Mouse (Mus musculus) midbrain, embryonic 14.5 days (tissue): ENCODE measurements around the gene Unc93b1. TPM values are rescaled to one million over a fixed set of nuclear protein-coding genes. Genes with fewer than 3 reads are reported as not detected.

ENCODE experiments used
- polyA plus RNA-seq: library from polyadenylated mRNA; unstranded; fragments of >200 nt; fragmentation: Nextera tagmentation; extraction: Ambion mirVana; gene quantifications from 2 replicates; pipeline ENCODE4 v1.2.1, GENCODE M21; 2014

Unc93b1 gene
- polyA plus RNA-seq, 1 experiment from 2014 or later = 13.4 TPM

Other genes starting within 250 kb of the Unc93b1 start
- gene Lrp5, start 248.6 kb upstream of the Unc93b1 start, polyA plus RNA-seq = 1.1 and 1.3 TPM in 2 replicates
- 31.4 and 33.7 TPM in 2 replicates for gene 1810055G02Rik, start 226.9 kb upstream of the Unc93b1 start, polyA plus RNA-seq
- gene Kmt5b, start 167.8 kb upstream of the Unc93b1 start, polyA plus RNA-seq = 55.6 and 74.0 TPM in 2 replicates
- 50.2 and 51.8 TPM in 2 replicates for gene Chka, start 83.4 kb upstream of the Unc93b1 start, polyA plus RNA-seq
- gene Tcirg1, start 28.1 kb upstream of the Unc93b1 start, polyA plus RNA-seq = 7.4 and 11.0 TPM in 2 replicates
- gene Ndufs8, start 22.4 kb upstream of the Unc93b1 start, polyA plus RNA-seq = 261 and 304 TPM in 2 replicates
- gene Aldh3b1, start 5.4 kb upstream of the Unc93b1 start, polyA plus RNA-seq = 0.84 and 1.1 TPM in 2 replicates
- gene Aldh3b3, start 23.5 kb downstream of the Unc93b1 start, polyA plus RNA-seq = not detected in 2 replicates
- 0.16 and 0.32 TPM in 2 replicates for gene Aldh3b2, start 37.1 kb downstream of the Unc93b1 start, polyA plus RNA-seq
- gene Acy3, start 51.4 kb downstream of the Unc93b1 start, polyA plus RNA-seq = 0.96 and 2.2 TPM in 2 replicates
- gene Tbx10, start 57.6 kb downstream of the Unc93b1 start, polyA plus RNA-seq = not detected in 2 replicates
- gene Nudt8, start 65.4 kb downstream of the Unc93b1 start, polyA plus RNA-seq = 26.8 and 30.3 TPM in 2 replicates
- 3.3 and 3.9 TPM in 2 replicates for gene Gm49405, start 65.4 kb downstream of the Unc93b1 start, polyA plus RNA-seq
- 5.7 and 7.1 TPM in 2 replicates for gene Doc2g, start 68.1 kb downstream of the Unc93b1 start, polyA plus RNA-seq
- 223 and 231 TPM in 2 replicates for gene Ndufv1, start 77.6 kb downstream of the Unc93b1 start, polyA plus RNA-seq
- gene Gstp1, start 102.8 kb downstream of the Unc93b1 start, polyA plus RNA-seq = 397 and 514 TPM in 2 replicates
- gene Gstp2, start 110.8 kb downstream of the Unc93b1 start, polyA plus RNA-seq = 1.9 TPM in 1 of 2 replicates, not detected in the other
- not detected in 2 replicates for gene Gstp3, start 124.4 kb downstream of the Unc93b1 start, polyA plus RNA-seq
- not detected in 2 replicates for gene Cabp2, start 146.4 kb downstream of the Unc93b1 start, polyA plus RNA-seq
- 83.4 and 87.0 TPM in 2 replicates for gene Cdk2ap2, start 162.0 kb downstream of the Unc93b1 start, polyA plus RNA-seq
- gene Pitpnm1, start 164.8 kb downstream of the Unc93b1 start, polyA plus RNA-seq = 72.8 and 89.0 TPM in 2 replicates
- gene Aip, start 190.7 kb downstream of the Unc93b1 start, polyA plus RNA-seq = 84.3 and 98.0 TPM in 2 replicates
- not detected in 2 replicates for gene Gpr152, start 204.6 kb downstream of the Unc93b1 start, polyA plus RNA-seq
- 0.14 and 0.15 TPM in 2 replicates for gene Cabp4, start 208.8 kb downstream of the Unc93b1 start, polyA plus RNA-seq
- gene Coro1b, start 213.4 kb downstream of the Unc93b1 start, polyA plus RNA-seq = 105 and 117 TPM in 2 replicates
- gene Ptprcap, start 218.4 kb downstream of the Unc93b1 start, polyA plus RNA-seq = 0.55 and 0.64 TPM in 2 replicates
- gene Rps6kb2, start 228.2 kb downstream of the Unc93b1 start, polyA plus RNA-seq = 37.3 and 42.2 TPM in 2 replicates
- 3.9 and 6.0 TPM in 2 replicates for gene Carns1, start 240.3 kb downstream of the Unc93b1 start, polyA plus RNA-seq